Mouse (Mus musculus): ENCODE results near the gene Irx1.

GRCm38 (mm10) chr13:71957147-71957546 lies 6.4 kb downstream of the Irx1 start:
- no peak for TF ChIP-seq ZNF384 (IDR thresholded peaks at IDR 0.05; ENCODE audit: low read depth, low read length)
- TF ChIP-seq MAFK (IDR thresholded peaks at IDR 0.05; ENCODE audit: insufficient read depth, low read depth, low read length), result no peak
- TF ChIP-seq HCFC1 (IDR thresholded peaks at IDR 0.05; ENCODE audit: borderline replicate concordance, insufficient read depth, low read length), result no peak
- TF ChIP-seq CHD2 (IDR thresholded peaks at IDR 0.05; ENCODE audit: low read depth, low read length), result no peak
- TF ChIP-seq ZC3H11A (IDR thresholded peaks at IDR 0.05; ENCODE audit: borderline replicate concordance, low read depth, low read length), result no peak

Measured in ES-E14 (cell line).